In genomic region chr5:137440216-137440855, GRCm38 (mm10) we compare ENCODE assay signal across 20 mouse cellular contexts. TPM values are rescaled to one million over a fixed set of nuclear protein-coding genes. Genes with fewer than 3 reads are reported as not detected.
DNase-seq lines count a peak whose midpoint lies in the region; ATAC-seq and TF ChIP-seq lines count a peak whose summit lies in the region.
"Had no signal": no experiment of that assay in that cellular context is flagged by ENCODE, and none has a peak within 500 bp of the region (broad histone marks: within the 10 kb centered on the region; RNA-seq: fewer than 3 reads in every experiment).

No protein-coding gene starts in this region.

- no peaks in the 10 kb centered on the region for H3K27me3 ChIP-seq in thymus, adult 2 months (ENCODE audit: control insufficient read depth, insufficient read depth, low read length)
- H3K27me3 ChIP-seq in forebrain, embryonic 12.5 days, result no peaks in the 10 kb centered on the region

- no peaks in the 10 kb centered on the region for H3K4me1 ChIP-seq in thymus, adult 2 months (replicated peaks; ENCODE audit: control insufficient read depth, insufficient read depth, low read length)
- no peaks in the 10 kb centered on the region for H3K4me1 ChIP-seq in forebrain, embryonic 12.5 days
- H3K4me1 ChIP-seq: midbrain, embryonic 10.5 days had no signal

- WGBS in thymus, adult 2 months, result 79% methylated on average over 11 of the region's 11 CpGs
- WGBS in forebrain, embryonic 12.5 days, result 82% methylated on average over 11 of the region's 11 CpGs

- no peak overlapping the region for H3K27ac ChIP-seq in thymus, adult 2 months (ENCODE audit: control insufficient read depth, insufficient read depth, low read length)
- H3K27ac ChIP-seq in forebrain, embryonic 12.5 days, result no peak overlapping the region
- no peak overlapping the region for H3K27ac ChIP-seq in left cerebral cortex, adult 2 months
- H3K27ac ChIP-seq: midbrain, embryonic 10.5 days; stomach, postnatal 0 days had no signal

- no peak overlapping the region for H3K9ac ChIP-seq in forebrain, embryonic 12.5 days

- no peak overlapping the region for H3K4me3 ChIP-seq in thymus, adult 2 months (ENCODE audit: control insufficient read depth, insufficient read depth, low read length)
- no peak overlapping the region for H3K4me3 ChIP-seq in forebrain, embryonic 12.5 days (replicated peaks)
- H3K4me3 ChIP-seq in left cerebral cortex, adult 2 months, result no peak overlapping the region
- H3K4me3 ChIP-seq: erythroblast, embryonic 14.5 days; midbrain, embryonic 10.5 days had no signal

- H3K4me2 ChIP-seq in forebrain, embryonic 12.5 days, result no peak overlapping the region

- no peak for TF ChIP-seq CTCF in thymus, adult 2 months (IDR thresholded peaks at IDR 0.05; ENCODE audit: borderline replicate concordance, control insufficient read depth, extremely low read depth, insufficient read depth, low read length, poor library complexity)
- TF ChIP-seq CTCF in left cerebral cortex, adult 2 months (IDR thresholded peaks at IDR 0.05), result no peak

- peak; percentile 53 to 82 for DNase-seq in adrenal gland, adult (ENCODE audit: inconsistent age in 2 of 2, low spot score in 1 of 2)
- DNase-seq in adrenal gland, postnatal 4 days (ENCODE audit: low spot score in 2 of 2), result no peak
- DNase-seq in adipocyte (ENCODE audit: low spot score), result peak; percentile 64
- peak; percentile 38 to 73 for DNase-seq in lung, postnatal 4 days
- no peak for DNase-seq in thymus, adult 2 months
- DNase-seq in left cerebral cortex, adult 2 months (ENCODE audit: extremely low spot score in 1 of 2, low spot score in 2 of 2), result no peak
- DNase-seq: cerebellum, adult 18-20 months; heart, postnatal 4 days; kidney, postnatal 25 days; liver; spleen, adult 18-20 months; thymus, postnatal 4 days had no signal

- ATAC-seq in hematopoietic stem cell, adult 5-6 weeks (replicated peaks in 1 of 2; ENCODE audit: insufficient read depth in 1 of 2, low FRiP score in 2 of 2, low TSS enrichment in 1 of 2, low read depth in 1 of 2, poor library complexity in 2 of 2, severe bottlenecking in 2 of 2), result peak; percentile 59 to 62; a peak in 3 of 4 replicates
- ATAC-seq in forebrain, embryonic 12.5 days (ENCODE audit: low FRiP score), result no peak
- ATAC-seq: intestine, embryonic 16.5 days had no signal

- no peak for TF ChIP-seq POLR2A in thymus, adult 2 months (IDR thresholded peaks at IDR 0.05; ENCODE audit: control insufficient read depth, extremely low read depth, insufficient read depth, low read length, poor library complexity)

- H3K36me3 ChIP-seq in thymus, adult 2 months (ENCODE audit: control insufficient read depth, insufficient read depth, low read length), result no peaks in the 10 kb centered on the region
- no peaks in the 10 kb centered on the region for H3K36me3 ChIP-seq in forebrain, embryonic 12.5 days (replicated peaks)
- H3K36me3 ChIP-seq: midbrain, embryonic 10.5 days had no signal

- intact Hi-C loops in left cerebral cortex, adult 2 months (cut with DNase I), result no loop called here

- no peaks in the 10 kb centered on the region for H3K9me3 ChIP-seq in forebrain, embryonic 12.5 days
- H3K9me3 ChIP-seq: midbrain, embryonic 10.5 days had no signal

RNA-seq across cellular contexts. Expression of gene Zan, which starts 36.5 kb away (rescaled TPM):
- under 1 TPM; 0.20 to 0.36 TPM for total RNA-seq in adrenal gland, postnatal 4 days (2021)
- 0.35 and 0.50 TPM in 2 replicates for total RNA-seq in hematopoietic stem cell, adult 5-6 weeks (2017)
- polyA plus RNA-seq in thymus, adult 2 months (2012; rRNA removed), result 0.24 and 0.36 TPM in 2 replicates
- polyA plus RNA-seq in forebrain, embryonic 12.5 days (2016; fragmentation: Nextera tagmentation; extraction: Ambion mirVana), result 0.09 TPM in 2 replicates
- total RNA-seq in left cerebral cortex, adult 2 months (2021), result under 1 TPM; 0.30 to 0.38 TPM
- total RNA-seq: adrenal gland, adult 18-20 months; heart, adult 8-10 months had no signal
- polyA plus RNA-seq: erythroblast, embryonic 14.5 days had no signal

Comparison
In these comparisons a context has a peak if more than half of its experiments do, and no peak if none do; other contexts are left out.
1. DNase-seq: peak in adrenal gland, adult (2 of 2), adipocyte (single experiment) and lung, postnatal 4 days (2 of 2); none in adrenal gland, postnatal 4 days (0 of 2), thymus, adult 2 months (single experiment) and left cerebral cortex, adult 2 months (0 of 2).